Mouse (Mus musculus) liver, adult (tissue): ENCODE data around the gene Omt2b.
"Not testable (repeated sequence)": the region's sequence is repeated elsewhere in the genome, so short reads cannot be mapped to it uniquely, and the experiment has no call there.

Experiments
- GATA4 ChIP-seq: IDR thresholded peaks from 2 replicates; pipeline ENCODE4 v1.6.1; 2014; ENCODE audit warnings: mild to moderate bottlenecking, low read length; ENCODE audit not compliant: insufficient replicate concordance

Gene Omt2b

DNA sequence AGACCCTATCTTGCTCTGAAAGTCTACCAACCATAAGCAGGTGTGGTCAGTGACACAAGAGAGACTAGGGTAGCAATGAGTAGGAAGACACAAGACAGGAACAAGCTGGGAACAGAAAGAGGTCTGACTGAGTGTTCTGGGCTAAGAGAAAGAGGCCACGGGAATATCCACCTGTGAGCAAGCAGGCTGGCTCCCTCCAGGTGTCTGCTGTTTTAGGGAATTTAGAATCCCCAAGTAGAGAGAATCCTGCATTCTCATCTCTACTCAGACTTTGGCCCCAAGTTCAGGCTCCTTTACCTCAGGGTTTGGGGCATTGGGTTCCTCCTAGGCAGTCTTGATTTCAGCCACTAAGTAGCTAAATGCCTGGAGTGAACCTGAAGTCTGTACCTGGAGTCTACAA is at the start of gene Omt2b:
Gene Omt2b, plus strand, starts transcription at position 301 of the 400 bp plus-strand sequence.
- not testable (repeated sequence) for TF ChIP-seq GATA4

DNA sequence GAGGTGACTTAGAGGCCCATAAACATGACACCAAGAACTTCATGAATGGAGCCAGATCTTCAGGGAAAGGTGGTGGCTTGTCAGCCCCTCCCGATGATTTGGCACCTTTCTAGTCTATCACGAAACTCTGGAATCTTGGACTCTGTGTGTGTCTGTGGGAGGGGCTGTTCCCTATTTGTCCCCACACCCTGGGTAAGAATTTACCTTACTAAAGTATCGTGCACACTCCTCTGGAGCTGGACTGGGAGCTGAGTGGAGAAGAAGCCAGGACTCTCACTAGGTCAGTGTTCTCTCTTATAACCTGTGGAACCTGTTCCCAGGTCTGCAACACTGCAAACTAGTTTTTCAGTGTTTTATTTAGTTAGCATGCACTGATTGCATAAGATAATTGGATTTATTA is 37.7 kb upstream of the Omt2b start, which contains the start of gene Gm10639:
Gene Gm10639, plus strand, starts transcription at position 201 of the 400 bp plus-strand sequence.
- TF ChIP-seq GATA4, result not testable (repeated sequence)

DNA sequence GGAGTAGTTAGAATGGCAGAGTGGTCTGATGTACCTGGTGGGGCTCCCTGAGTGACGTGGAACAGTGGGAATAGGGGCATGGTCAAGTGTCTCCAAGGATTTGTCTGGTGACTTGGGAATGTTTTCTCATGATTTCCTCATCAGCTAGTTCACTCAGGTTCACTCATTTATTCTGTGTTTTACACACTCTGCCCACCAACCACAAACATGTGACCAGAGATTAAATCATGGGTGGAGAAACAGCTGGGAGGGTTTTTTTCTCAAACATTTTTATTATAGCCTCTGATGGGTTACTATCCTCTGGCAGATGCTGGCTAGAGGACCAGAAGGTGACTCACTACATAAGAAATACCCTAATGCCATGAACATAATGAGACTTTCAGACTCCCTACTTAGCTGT is 29.2 kb upstream of the Omt2b start:
- no peak for TF ChIP-seq GATA4

DNA sequence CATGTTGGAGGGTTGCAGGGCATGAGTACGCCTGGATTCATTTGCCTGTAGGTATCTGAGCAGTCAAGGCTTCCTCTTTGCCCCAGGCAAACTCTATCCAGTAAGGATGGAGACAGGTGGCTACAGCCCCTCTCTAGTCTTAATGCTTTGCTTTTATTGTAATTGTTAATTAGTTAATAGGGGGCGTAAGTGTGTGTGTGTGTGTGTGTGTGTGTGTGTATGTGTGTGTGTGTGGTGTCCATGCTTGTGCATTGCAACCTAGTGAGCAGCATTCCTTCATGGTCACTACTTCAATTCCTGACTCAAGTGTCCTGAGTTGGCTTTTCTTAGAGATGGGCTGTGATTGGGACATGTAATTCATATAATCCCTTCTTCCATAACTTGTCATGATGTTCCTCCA is 12.7 kb upstream of the Omt2b start, which contains the start of gene Omt2a:
Gene Omt2a, minus strand, starts transcription at position 101 of the 400 bp plus-strand sequence.
- no peak for TF ChIP-seq GATA4

DNA sequence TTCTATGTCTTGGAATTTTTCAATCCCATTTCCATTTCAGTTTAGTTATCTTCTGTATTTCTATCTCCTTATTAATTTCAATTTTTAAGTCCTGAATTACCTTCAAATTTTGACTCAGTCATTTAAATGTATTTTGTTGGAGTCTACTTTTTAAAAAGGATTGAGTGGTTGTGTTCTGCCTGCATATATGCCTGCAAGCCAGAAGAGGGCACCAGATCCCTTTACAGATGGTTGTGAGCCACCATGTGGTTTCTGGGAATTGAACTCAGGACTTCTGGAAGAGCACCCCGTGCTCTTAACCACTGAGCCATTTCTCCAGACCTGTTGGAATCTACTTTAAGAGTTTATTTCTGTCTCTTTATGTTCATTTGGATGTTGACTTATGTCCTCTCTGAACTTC is 7.9 kb upstream of the Omt2b start:
- no peak for TF ChIP-seq GATA4

DNA sequence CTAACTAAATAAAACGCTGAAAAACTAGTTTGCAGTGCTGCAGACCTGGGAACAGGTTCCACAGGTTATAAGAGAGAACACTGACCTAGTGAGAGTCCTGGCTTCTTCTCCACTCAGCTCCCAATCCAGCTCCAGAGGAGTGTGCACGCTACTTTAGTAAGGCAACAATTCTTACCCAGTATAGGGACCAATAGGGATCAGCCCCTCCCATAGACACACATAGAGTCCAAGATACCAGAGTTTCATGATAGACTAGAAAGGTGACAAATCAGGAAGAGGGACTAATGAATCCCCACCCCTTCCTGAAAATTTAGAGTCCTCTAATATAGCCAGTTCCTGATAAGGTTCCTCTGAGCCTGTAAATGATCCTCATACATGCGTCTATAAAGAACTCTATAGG is 19.6 kb downstream of the Omt2b start:
- no peak for TF ChIP-seq GATA4

DNA sequence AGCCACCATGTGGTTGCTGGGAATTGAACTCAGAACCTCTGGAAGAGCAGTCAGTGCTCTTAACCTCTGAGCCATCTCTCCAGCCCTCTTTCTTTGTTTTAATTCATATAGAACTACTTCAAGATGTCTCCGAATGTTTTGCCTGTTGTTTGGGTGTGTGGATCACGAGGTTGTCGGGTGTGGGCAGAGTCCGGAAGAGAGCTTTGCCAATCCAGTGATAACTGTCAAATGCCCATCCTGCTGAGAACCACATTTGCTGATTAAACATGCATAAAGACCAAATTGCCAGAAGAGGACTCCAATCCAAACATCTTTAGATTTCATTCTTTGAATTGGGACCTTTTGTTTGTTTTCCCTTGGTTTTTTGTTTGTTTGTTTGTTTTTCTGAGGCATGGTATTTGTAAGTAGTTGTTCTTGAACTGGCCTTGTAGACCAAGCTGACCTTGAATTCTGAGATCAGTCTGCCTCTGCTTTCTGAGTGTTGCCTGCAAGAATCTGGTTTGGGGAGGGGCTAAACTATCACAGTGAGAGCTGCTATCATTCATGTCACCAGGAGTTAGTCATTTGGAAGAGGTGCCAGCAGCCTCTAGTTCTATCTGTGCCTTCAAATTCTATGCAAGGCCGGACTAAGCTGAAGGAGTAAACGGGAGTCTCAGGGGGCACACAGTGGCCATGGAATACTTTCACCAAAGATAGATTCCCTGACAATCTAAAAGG is 24.3 kb downstream of the Omt2b start:
- no peak for TF ChIP-seq GATA4

DNA sequence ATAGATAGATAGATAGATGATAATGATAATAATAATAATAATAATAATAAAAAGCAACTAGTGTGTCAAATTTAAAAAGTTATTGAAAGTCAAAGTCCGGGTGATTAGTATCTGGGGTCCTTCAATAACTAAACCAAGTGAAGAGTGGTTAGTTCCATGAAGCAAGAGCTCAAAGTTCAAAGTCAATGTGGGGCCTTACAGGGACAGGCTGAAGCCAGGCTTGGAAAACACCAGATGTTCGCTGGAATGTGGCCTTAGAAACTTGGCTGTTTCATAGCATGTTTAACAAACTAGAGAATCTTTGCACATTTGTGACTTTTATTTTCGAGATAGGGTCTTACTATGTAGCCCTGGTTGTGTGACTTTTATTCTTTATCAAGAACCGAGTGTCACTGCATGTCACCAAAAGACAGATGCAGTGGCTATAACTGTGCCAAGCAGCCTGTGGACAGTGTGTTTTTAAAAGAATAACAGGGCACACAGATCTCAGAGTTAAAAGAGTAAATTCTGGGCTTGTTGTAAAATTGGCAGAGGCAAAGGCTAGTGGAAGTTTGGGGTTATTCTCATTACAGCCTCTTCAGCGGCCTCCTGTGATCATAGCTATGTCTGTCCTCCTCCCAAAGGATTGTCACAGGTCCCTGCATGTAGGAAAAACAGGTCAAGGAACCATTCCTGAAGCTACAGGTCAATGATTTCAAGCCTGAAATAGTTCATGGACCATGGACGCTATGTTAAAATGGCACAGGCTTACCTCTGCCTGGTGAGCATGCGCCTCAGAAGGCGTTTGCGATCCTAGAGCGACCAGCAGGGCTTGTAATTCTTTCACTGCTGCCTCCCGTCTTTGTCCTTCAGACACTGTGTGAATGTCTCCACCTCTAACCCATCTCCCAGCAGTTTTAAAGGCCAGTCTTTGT is 27.5 kb downstream of the Omt2b start:
- no peak for TF ChIP-seq GATA4

DNA sequence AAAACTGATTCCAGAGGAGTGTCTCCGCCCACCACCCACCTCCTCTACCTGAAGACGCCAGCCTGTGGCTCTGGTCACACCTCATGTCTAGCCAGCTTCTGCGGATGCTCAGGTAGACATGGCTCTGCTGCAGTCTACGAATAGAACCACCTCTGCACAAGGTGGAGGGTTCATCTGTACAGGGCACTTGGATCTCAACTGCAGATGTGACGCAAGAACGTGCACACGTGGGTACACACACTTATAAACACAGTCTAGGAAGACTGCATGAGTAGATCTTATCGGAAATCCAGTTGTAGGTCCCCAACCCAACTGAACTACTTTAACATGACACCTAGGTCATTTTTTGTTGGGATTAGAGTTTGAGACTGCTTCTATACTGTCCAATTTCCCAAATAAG is 28.2 kb downstream of the Omt2b start, which contains the start of gene Gsta2:
Gene Gsta2, minus strand, starts transcription at position 178 of the 400 bp plus-strand sequence.
- TF ChIP-seq GATA4, result no peak

DNA sequence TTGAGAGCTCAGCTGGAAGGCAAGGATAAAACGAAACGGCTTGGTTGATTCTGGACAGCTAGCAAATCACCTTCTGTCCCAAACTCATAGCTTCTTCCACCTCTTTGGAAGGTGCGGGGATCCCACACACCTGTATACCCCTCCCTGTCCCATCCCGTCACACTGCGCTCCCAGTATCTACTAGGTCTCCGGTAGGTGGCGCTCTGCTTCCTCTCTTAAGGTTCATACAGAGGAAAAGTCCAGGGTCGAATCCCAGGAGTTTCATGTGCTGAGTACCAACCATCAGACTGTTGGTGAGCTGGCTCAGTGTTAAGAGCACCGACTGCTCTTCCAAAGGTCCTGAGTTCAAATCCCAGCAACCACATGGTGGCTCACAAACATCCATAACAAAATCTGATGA is 30.7 kb downstream of the Omt2b start:
- no peak for TF ChIP-seq GATA4

DNA sequence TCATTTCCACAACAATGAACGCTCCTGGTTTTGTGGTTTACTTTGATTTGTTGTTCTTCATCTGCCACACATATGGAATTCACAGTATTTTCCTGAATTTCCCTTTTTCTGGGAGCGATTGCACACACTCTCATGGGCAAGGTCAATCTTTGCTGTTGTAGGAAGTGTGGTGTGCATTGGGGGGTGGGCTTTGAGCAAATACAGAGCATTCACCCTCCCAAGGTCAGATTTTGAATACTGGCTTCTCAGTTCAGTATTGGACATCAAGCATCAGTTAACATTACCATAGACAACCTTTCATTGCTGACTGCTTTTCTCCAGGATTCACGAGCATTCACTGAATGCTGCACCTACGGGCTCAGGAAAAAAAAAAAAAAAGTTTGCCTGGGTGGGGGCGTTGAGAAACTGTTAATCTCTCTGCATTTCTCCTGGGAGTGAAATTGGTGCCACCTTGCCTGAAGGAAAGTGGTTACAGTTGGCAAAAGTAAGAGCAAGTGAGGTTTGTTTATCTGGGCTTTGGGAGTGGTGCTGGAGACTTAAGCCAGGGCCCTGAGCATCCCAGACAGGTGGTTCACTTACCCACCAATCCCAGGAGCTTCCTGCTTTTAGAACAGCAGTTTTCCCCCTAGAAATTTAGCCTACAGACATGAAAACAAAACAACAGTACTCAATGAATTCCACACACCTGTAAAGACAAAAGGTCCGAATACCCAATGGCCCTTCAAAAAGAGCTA is 32.5 kb downstream of the Omt2b start:
- no peak for TF ChIP-seq GATA4

DNA sequence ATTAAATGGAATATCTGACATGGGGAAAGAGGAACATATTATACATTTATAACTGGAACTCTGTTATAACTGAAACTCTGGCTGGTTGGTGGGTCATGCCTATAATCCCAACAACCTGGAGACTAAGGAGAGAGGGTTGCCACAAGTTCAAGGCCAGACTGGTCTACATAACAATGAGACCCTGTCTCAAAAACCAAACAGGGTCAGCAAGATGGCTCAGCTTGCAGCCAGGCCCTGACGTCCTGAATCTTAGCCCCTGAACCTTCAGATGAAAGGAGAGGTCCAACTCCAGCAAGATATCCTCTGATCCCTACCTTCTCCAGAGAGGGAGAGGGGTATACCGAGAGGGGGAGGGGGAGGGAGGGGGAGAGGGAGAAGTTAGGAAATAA is 33.1 kb downstream of the Omt2b start:
- TF ChIP-seq GATA4, result no peak

DNA sequence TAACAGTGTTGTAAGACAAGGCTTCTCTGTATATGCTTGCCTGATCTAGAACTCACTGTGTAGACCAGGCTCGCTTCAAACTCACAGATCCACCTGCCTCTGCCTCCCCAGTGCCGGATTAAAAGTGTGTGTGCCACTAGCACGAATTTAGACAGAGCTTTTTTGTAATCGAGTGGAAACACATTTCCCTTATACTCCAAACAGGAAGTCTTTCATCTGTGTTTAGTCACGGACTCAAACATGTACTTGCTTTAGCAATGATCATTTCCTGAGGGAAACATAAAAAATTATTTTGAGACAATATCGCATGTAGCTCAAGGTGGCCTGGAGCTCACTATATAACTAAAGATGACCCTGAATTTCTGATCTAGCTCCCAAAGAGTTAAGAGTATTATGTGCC is 36.0 kb downstream of the Omt2b start:
- TF ChIP-seq GATA4, result no peak

DNA sequence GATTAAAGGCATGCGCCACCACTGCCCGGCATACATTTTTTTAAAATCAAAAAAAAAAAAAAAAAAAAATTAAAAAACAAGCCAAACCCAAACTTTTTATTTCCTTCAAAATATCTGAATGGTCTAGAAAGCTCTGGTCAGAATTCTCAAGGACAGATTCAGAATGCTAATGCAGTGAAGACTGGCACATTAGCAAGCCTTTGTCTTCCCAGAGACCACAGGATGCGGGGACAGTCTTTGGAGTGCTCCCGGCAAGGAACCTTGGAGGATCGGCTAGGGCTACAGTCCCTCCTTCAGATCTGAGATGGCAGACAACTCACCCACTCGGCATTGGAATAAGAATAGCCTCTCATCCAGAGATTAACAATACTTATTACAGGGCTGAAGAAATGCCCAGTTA is 37.3 kb downstream of the Omt2b start:
- TF ChIP-seq GATA4, result no peak

DNA sequence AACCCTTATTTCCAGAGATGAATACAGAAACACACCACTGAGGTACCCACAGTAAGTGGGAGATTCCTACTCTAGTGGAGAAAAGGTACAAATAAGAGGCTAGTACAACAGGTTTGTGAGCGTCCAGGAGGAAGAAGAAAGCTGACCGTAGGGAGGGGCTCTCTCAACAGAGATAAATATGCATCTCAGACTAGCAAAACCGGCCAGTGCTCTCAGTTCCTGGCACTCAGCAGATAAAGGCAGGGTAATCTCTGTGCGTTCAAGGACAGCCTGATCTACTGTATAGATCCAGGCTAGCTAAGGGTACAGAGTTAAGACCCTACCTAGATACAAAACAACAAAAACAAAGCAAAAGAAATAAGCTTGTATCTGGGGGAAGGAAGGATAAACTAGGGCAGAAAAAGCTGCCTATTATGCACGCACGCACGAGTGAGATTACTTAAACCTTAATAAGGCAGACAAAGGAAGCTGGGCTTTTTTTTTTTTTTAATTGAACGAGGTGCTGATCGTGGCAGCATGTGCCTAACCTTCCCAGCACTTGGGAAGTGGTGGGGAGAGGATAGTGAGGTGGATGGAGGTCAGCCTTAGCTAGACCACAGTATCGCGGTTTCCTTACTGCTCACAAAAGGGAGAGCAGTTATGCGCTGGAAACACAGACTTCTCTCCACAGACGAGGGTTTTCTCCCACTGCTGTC is 38.6 kb downstream of the Omt2b start:
- no peak for TF ChIP-seq GATA4

DNA sequence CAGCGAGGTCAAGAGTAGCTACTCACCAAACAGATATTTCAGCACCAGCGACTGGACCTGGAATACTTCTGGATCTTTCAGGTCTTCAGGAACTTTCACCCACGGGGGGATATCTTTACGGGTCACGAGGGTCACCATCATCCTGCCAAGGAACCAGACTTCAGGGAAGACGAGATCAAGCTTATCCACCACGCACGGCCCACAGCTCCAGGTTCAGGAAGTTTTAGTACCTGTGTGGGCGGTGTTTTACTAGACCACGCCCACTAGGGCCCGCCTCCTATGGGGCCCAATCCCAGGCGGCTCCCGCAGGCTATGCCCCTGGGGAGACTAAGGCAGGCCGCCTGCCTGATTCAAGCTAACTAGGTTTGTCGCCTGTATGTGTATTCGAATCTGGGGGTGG is 40.6 kb downstream of the Omt2b start, which contains the start of gene Dppa5a:
Gene Dppa5a, minus strand, starts transcription at position 219 of the 400 bp plus-strand sequence.
- TF ChIP-seq GATA4, result not testable (repeated sequence)
